Mouse (Mus musculus) kidney, embryonic 14.5 days (tissue): ENCODE data around the gene Uncx. TPM values are rescaled to one million over a fixed set of nuclear protein-coding genes. Genes with fewer than 3 reads are reported as not detected.

Experiments used
- ATAC-seq: fragments of 200-750 bp; cut with Nextera tagmentation; 2 replicates; pipeline ENCODE4 v1.8.0; 2017; ENCODE audit warnings: moderate number of reproducible peaks, mild to moderate bottlenecking, moderate TSS enrichment, moderate library complexity; ENCODE audit not compliant: low FRiP score, low TSS enrichment
- H3K27ac ChIP-seq: fragments of 300-500 bp; sonication (generic); 2 replicates; pipeline ENCODE4 v1.5.1; 2014; ENCODE audit warnings: low read depth, mild to moderate bottlenecking, low read length, moderate library complexity, mixed read lengths
- H3K27me3 ChIP-seq: fragments of 300-500 bp; sonication (generic); 2 replicates; pipeline ENCODE4 v1.6.1; 2014; ENCODE audit warnings: mild to moderate bottlenecking, low read length; ENCODE audit not compliant: control insufficient read depth, insufficient read depth
- H3K36me3 ChIP-seq: fragments of 300-500 bp; sonication (generic); 2 replicates; pipeline ENCODE4 v1.6.1; 2014; ENCODE audit warnings: low read length, mixed read lengths; ENCODE audit not compliant: control insufficient read depth, insufficient read depth
- H3K4me1 ChIP-seq: fragments of 300-500 bp; sonication (generic); 2 replicates; pipeline ENCODE4 v1.6.1; 2014; ENCODE audit warnings: low read length, mixed read lengths; ENCODE audit not compliant: control insufficient read depth, insufficient read depth
- H3K4me2 ChIP-seq: fragments of 300-500 bp; sonication (generic); replicated peaks from 2 replicates; pipeline ENCODE4 v1.6.1; 2014; ENCODE audit warnings: low read depth, mild to moderate bottlenecking, low read length
- H3K4me3 ChIP-seq: fragments of 300-500 bp; sonication (generic); 2 replicates; pipeline ENCODE4 v1.5.1; 2014; ENCODE audit warnings: mild to moderate bottlenecking, low read length
- H3K9ac ChIP-seq: fragments of 300-500 bp; sonication (generic); 2 replicates; pipeline ENCODE4 v1.6.1; 2014; ENCODE audit warnings: low read depth, mild to moderate bottlenecking, low read length, moderate library complexity
- H3K9me3 ChIP-seq: fragments of 300-500 bp; sonication (generic); 2 replicates; pipeline ENCODE4 v1.6.1; 2016; ENCODE audit warnings: low read length; ENCODE audit not compliant: control insufficient read depth
- WGBS: fragments of 180-500 bp; shearing (Covaris S2); extraction: QIAGEN DNeasy Blood & Tissue Kit; methylation state at CpG from one replicate; pipeline ENCODE4 v1.1.7; 2014; 5-methylcytosine and 5-hydroxymethylcytosine counted together
- polyA plus RNA-seq: library from polyadenylated mRNA; unstranded; fragments of >200 nt; fragmentation: Nextera tagmentation; extraction: Ambion mirVana; gene quantifications from 2 replicates; pipeline ENCODE4 v1.2.1, GENCODE M21; 2014

Gene Uncx
- polyA plus RNA-seq, 1 experiment from 2014 or later: 131 TPM

GRCm38 (mm10) chr5:139556116-139556678, 12.9 kb downstream of the Uncx start:
- Histone ChIP-seq H3K36me3 (no peaks in the 10 kb centered on the region), H3K4me1 (peaks cover 50% of the 10 kb centered on the region), H3K4me3 (no peak overlapping the region), H3K27me3 (peaks cover 85% of the 10 kb centered on the region), H3K4me2 (no peak overlapping the region), H3K9ac (no peak overlapping the region), H3K27ac (peak overlapping the region; percentile 82), H3K9me3 (no peaks in the 10 kb centered on the region)
- 8% methylated on average over 6 of the region's 6 CpGs for WGBS
- no peak for ATAC-seq

- peak overlapping the region; percentile 73 for H3K27ac ChIP-seq
- WGBS: 4% methylated on average over 10 of the region's 10 CpGs
- no peaks in the 10 kb centered on the region for H3K9me3 ChIP-seq
- peak overlapping the region; percentile 45; the same call in 1 of the 2 replicates for H3K9ac ChIP-seq
- H3K27me3 ChIP-seq: peaks cover 84% of the 10 kb centered on the region
- H3K4me1 ChIP-seq: peaks cover 50% of the 10 kb centered on the region
- H3K4me3 ChIP-seq: peak overlapping the region; percentile 7
- no peak for ATAC-seq
- peak overlapping the region; percentile 36 for H3K4me2 ChIP-seq
- no peaks in the 10 kb centered on the region for H3K36me3 ChIP-seq
Observed at GRCm38 (mm10) chr5:139557079-139557478, 13.8 kb downstream of the Uncx start.

- Histone ChIP-seq H3K4me2 (peak overlapping the region; percentile 36), H3K9me3 (no peaks in the 10 kb centered on the region), H3K4me3 (peak overlapping the region; percentile 7), H3K27ac (peak overlapping the region; percentile 73), H3K4me1 (peaks cover 44% of the 10 kb centered on the region), H3K9ac (peak overlapping the region; percentile 45; the same call in 1 of the 2 replicates), H3K27me3 (peaks cover 78% of the 10 kb centered on the region), H3K36me3 (no peaks in the 10 kb centered on the region)
- WGBS: 2% methylated on average over 43 of the region's 43 CpGs
- ATAC-seq: peak; percentile 28
Observed at GRCm38 (mm10) chr5:139557531-139558467, 14.5 kb downstream of the Uncx start.

DNA sequence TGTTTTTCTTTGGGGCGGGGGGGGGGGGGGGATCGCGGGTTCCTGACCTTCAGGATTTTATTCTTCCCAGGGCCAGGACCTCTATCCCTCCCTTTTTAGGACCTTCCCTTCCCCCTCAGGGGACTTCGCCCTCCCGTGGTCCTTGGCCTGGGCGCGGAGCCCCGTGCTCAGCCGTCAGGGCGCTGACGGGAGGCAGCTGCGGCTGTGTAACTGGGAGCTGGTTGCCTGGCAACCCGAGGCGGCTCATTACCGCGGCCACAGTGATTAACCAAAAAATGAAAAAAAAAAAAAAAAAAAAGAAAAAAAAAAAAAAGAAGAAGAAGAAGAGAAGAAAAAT, 15.1 kb downstream of the Uncx start:
- 1% methylated on average over 16 of the region's 16 CpGs for WGBS
- peak overlapping the region; percentile 73 for H3K27ac ChIP-seq
- no peak overlapping the region for H3K9ac ChIP-seq
- no peaks in the 10 kb centered on the region for H3K9me3 ChIP-seq
- peaks cover 73% of the 10 kb centered on the region for H3K27me3 ChIP-seq
- H3K36me3 ChIP-seq: no peaks in the 10 kb centered on the region
- ATAC-seq: peak; percentile 71
- peaks cover 44% of the 10 kb centered on the region for H3K4me1 ChIP-seq
- peak overlapping the region; percentile 7; the same call in 1 of the 2 replicates for H3K4me3 ChIP-seq
- peak overlapping the region; percentile 36 for H3K4me2 ChIP-seq

- ATAC-seq: no peak
Observed at GRCm38 (mm10) chr5:139558917-139559660, 15.8 kb downstream of the Uncx start.

GRCm38 (mm10) chr5:139559782-139560181, 16.5 kb downstream of the Uncx start:
- Histone ChIP-seq H3K27me3 (peaks cover 71% of the 10 kb centered on the region), H3K9me3 (no peaks in the 10 kb centered on the region), H3K36me3 (no peaks in the 10 kb centered on the region), H3K4me1 (peaks cover 40% of the 10 kb centered on the region), H3K4me3 (no peak overlapping the region), H3K9ac (no peak overlapping the region), H3K27ac (peak overlapping the region; percentile 51; the same call in 1 of the 2 replicates), H3K4me2 (no peak overlapping the region)
- ATAC-seq: no peak
- 25% methylated on average over 7 of the region's 7 CpGs for WGBS

More at GRCm38 (mm10) chr5:139558917-139559660, 15.8 kb downstream of the Uncx start:
- H3K4me2 ChIP-seq: no peak overlapping the region
- no peak overlapping the region for H3K9ac ChIP-seq
- no peak overlapping the region for H3K4me3 ChIP-seq
- H3K4me1 ChIP-seq: peaks cover 41% of the 10 kb centered on the region
- H3K27me3 ChIP-seq: peaks cover 71% of the 10 kb centered on the region
- peak overlapping the region; percentile 78; the same call in 1 of the 2 replicates for H3K27ac ChIP-seq
- WGBS: 5% methylated on average over 12 of the region's 12 CpGs
- H3K9me3 ChIP-seq: no peaks in the 10 kb centered on the region
- no peaks in the 10 kb centered on the region for H3K36me3 ChIP-seq

DNA sequence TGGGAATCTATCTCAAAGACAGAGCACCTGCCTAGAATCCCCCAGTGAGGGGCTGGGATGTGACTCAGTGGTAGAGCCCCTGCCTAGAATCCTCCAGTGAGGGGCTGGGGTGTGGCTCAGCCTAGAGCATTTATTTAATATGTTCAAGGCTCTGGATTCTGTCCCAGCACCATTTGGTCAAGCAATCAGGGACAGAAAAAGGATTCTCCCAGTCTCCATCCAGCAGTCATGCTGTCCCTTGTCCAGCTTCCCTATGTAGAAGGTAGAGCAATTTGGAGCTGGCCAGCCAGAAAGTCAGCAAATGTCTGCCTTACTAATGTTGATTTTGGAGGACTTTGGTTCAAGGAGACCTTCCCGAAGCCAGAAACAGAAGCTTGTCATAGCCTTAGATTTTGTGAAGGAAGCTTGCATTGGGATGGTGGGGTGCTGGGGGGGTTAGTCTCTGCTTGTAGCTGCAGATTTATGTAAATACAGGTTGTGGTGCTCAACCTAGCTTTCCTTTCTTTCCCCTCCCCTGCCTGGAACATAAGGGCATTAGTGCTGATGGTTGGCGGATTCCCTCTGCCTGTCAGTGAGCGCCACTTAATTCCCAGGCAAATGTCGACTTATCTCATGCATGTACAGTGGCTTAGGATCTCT, 18.2 kb downstream of the Uncx start:
- H3K27me3 ChIP-seq: peaks cover 63% of the 10 kb centered on the region

DNA sequence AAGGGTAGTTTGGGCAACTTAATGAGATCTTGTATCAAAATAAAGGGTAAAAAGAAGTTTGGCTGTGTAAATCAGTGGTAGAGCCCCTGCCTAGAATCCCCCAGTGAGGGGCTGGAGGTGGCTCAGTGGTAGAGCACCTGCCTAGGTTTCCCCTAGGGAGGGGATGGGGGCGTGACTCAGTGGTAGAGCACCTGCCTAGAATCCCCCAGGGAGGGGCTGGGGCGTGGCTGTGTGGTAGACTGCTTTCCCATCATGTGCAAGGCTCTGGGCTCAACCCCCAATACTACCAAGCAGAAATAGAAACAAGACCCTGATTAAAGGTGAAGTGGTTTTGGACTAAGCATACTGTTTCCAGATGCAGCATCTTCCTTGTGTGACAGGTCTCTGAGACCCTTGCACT, 21.4 kb downstream of the Uncx start:
- no peak for ATAC-seq
- Histone ChIP-seq H3K9me3 (no peaks in the 10 kb centered on the region), H3K27me3 (peaks cover 39% of the 10 kb centered on the region), H3K36me3 (no peaks in the 10 kb centered on the region), H3K9ac (no peak overlapping the region), H3K4me1 (peaks cover 14% of the 10 kb centered on the region; the same call in 1 of the 2 replicates), H3K4me3 (no peak overlapping the region), H3K4me2 (no peak overlapping the region), H3K27ac (no peak overlapping the region)
- 58% methylated on average over 2 of the region's 2 CpGs for WGBS

More for the DNA sequence above, 18.2 kb downstream of the Uncx start:
- Histone ChIP-seq H3K4me1 (peaks cover 32% of the 10 kb centered on the region), H3K4me2 (no peak overlapping the region), H3K4me3 (no peak overlapping the region), H3K9me3 (no peaks in the 10 kb centered on the region), H3K27ac (no peak overlapping the region), H3K9ac (no peak overlapping the region), H3K36me3 (no peaks in the 10 kb centered on the region)
- ATAC-seq: no peak
- WGBS: 69% methylated on average over 4 of the region's 4 CpGs
